8 mouse cellular contexts compared by ENCODE assay signal in the genomic region with DNA sequence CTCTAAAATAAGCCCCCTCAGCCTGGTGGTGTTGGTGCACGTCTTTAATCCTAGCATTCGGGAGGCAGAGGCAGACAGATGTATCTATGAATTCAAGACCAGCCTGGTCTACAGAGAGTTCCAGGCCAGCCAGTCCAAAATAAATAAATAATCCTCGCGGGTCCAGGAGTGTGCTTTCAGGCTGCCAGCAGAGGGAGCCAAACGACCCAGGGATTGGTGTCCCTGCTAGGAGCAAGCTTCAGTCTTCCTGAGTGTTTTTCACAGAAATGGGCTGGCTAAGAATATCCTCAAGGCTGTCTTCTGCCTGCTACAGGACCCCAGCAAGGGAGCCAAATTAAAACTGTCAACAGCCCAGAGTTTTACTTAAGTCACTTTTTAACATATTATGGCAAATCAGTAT. TPM values are rescaled to one million over a fixed set of nuclear protein-coding genes. Genes with fewer than 3 reads are reported as not detected.
DNase-seq lines count a peak whose midpoint lies in the region; ATAC-seq and TF ChIP-seq lines count a peak whose summit lies in the region.

No protein-coding gene starts in this region.

- no peak overlapping the region for H3K4me3 ChIP-seq in layer of hippocampus, adult 2 months
- H3K4me3 ChIP-seq in forebrain, embryonic 14.5 days (ENCODE audit: low read depth, low read length): no peak overlapping the region
- H3K4me3 ChIP-seq in megakaryocyte, embryonic 14.5 days (replicated peaks): peak overlapping the region; percentile 66

- H3K9me3 ChIP-seq in forebrain, embryonic 14.5 days (replicated peaks; ENCODE audit: control insufficient read depth, low read length): no peaks in the 10 kb centered on the region
- H3K9me3 ChIP-seq in megakaryocyte, embryonic 14.5 days: no peaks in the 10 kb centered on the region

- H3K9ac ChIP-seq in forebrain, embryonic 14.5 days (ENCODE audit: low read length): no peak overlapping the region

- no peaks in the 10 kb centered on the region for H3K27me3 ChIP-seq in forebrain, embryonic 14.5 days (replicated peaks; ENCODE audit: control insufficient read depth, insufficient read depth, low read length)
- H3K27me3 ChIP-seq in megakaryocyte, embryonic 14.5 days (replicated peaks): no peaks in the 10 kb centered on the region

- intact Hi-C loops in left cerebral cortex, postnatal 10 days (cut with DNase I): loop anchor here (1.0 to 5.0 kb wide), 3 partner anchors 23 to 104 kb away; a partner anchor contains a TSS

- peak; percentile 98 for TF ChIP-seq CTCF in layer of hippocampus, adult 2 months (conservative IDR thresholded peaks at IDR 0.05)

- peak overlapping the region; percentile 33; the same call in 1 of the 2 replicates for H3K27ac ChIP-seq in layer of hippocampus, adult 2 months
- H3K27ac ChIP-seq in forebrain, embryonic 14.5 days (ENCODE audit: low read depth, low read length): no peak overlapping the region

- 0 out of 2 replicates have a peak, but pooled peaks have one; percentile 36 for ATAC-seq in forebrain, embryonic 14.5 days
- ATAC-seq in hematopoietic stem cell, adult 5-6 weeks (replicated peaks in 1 of 2; ENCODE audit: insufficient read depth in 1 of 2, low FRiP score in 2 of 2, low TSS enrichment in 1 of 2, low read depth in 1 of 2, poor library complexity in 2 of 2, severe bottlenecking in 2 of 2): peak; percentile 54 to 68

- peaks cover 3% of the 10 kb centered on the region; the same call in 1 of the 2 replicates for H3K4me1 ChIP-seq in forebrain, embryonic 14.5 days (ENCODE audit: control insufficient read depth, insufficient read depth, low read length)
- peaks cover 76% of the 10 kb centered on the region for H3K4me1 ChIP-seq in megakaryocyte, embryonic 14.5 days

- WGBS in forebrain, embryonic 14.5 days: 31% methylated on average over 5 of the region's 5 CpGs

- peaks cover 33% of the 10 kb centered on the region for H3K36me3 ChIP-seq in forebrain, embryonic 14.5 days (ENCODE audit: control insufficient read depth, insufficient read depth, low read length)
- H3K36me3 ChIP-seq in megakaryocyte, embryonic 14.5 days (replicated peaks; ENCODE audit: low read length): peaks cover 85% of the 10 kb centered on the region

- DNase-seq in layer of hippocampus, adult 2 months (ENCODE audit: low spot score in 2 of 2): peak; percentile 74 to 80
- no peak for DNase-seq in layer of hippocampus, adult 9-10 months (ENCODE audit: low spot score)
- DNase-seq in c-Kit-positive CD71-positive TER-119-negative erythroid progenitor cells, embryonic 14.5 days (ENCODE audit: low read depth): peak; percentile 81
- DNase-seq in forebrain, embryonic 14.5 days (ENCODE audit: low spot score): peak; percentile 89
- DNase-seq in left cerebral cortex, postnatal 10 days (ENCODE audit: extremely low spot score in 1 of 2, low spot score in 2 of 2): peak; percentile 63 to 89
- peak; percentile 59 for DNase-seq in spleen, adult 12 weeks (ENCODE audit: low spot score)

- no peak overlapping the region for H3K4me2 ChIP-seq in forebrain, embryonic 14.5 days (ENCODE audit: low read length)

RNA-seq across cellular contexts. Expression of a gene that starts 11.6 kb away (rescaled TPM):
- 1 to 10 TPM; 5.4 to 5.7 TPM for total RNA-seq in layer of hippocampus, adult 2 months (2021)
- 3.1 and 4.7 TPM in 2 replicates for polyA plus RNA-seq in forebrain, embryonic 14.5 days (2014; fragmentation: Nextera tagmentation; extraction: Ambion mirVana)
- total RNA-seq in hematopoietic stem cell, adult 5-6 weeks (2017): 103 and 121 TPM in 2 replicates
- total RNA-seq in left cerebral cortex, postnatal 10 days (2021): 1 to 10 TPM; 2.4 to 2.6 TPM
- polyA plus RNA-seq in megakaryocyte, embryonic 14.5 days (2012; ENCODE audit: insufficient read depth, low replicate concordance): 78.9 and 91.5 TPM in 2 replicates

RNA-seq across cellular contexts. Expression of a gene that starts 13.8 kb away (rescaled TPM):
- 10 to 100 TPM; 23.1 to 23.9 TPM for total RNA-seq in layer of hippocampus, adult 2 months (2021)
- 17.1 and 20.5 TPM in 2 replicates for polyA plus RNA-seq in forebrain, embryonic 14.5 days (2014; fragmentation: Nextera tagmentation; extraction: Ambion mirVana)
- 19.3 and 40.1 TPM in 2 replicates for total RNA-seq in hematopoietic stem cell, adult 5-6 weeks (2017)
- 10 to 100 TPM; 16.4 to 17.7 TPM for total RNA-seq in left cerebral cortex, postnatal 10 days (2021)
- 1.0 and 1.2 TPM in 2 replicates for polyA plus RNA-seq in megakaryocyte, embryonic 14.5 days (2012; ENCODE audit: insufficient read depth, low replicate concordance)

RNA-seq across cellular contexts. Expression of a gene that starts 19.2 kb away (rescaled TPM):
- total RNA-seq in layer of hippocampus, adult 2 months (2021): 1 to 10 TPM; 1.1 to 1.7 TPM
- 0.56 and 0.83 TPM in 2 replicates for polyA plus RNA-seq in forebrain, embryonic 14.5 days (2014; fragmentation: Nextera tagmentation; extraction: Ambion mirVana)
- total RNA-seq in hematopoietic stem cell, adult 5-6 weeks (2017): 2.2 and 2.3 TPM in 2 replicates
- under 1 TPM; 0.30 to 0.39 TPM for total RNA-seq in left cerebral cortex, postnatal 10 days (2021)
- polyA plus RNA-seq in megakaryocyte, embryonic 14.5 days (2012; ENCODE audit: insufficient read depth, low replicate concordance): 2.7 TPM in 1 of 2 replicates, not detected in the other

RNA-seq across cellular contexts. Expression of a gene that starts 22.0 kb away (rescaled TPM):
- 10 to 100 TPM in 1 of 2 experiments, 1 to 10 TPM in 1; 9.7 to 10.8 TPM for total RNA-seq in layer of hippocampus, adult 2 months (2021)
- polyA plus RNA-seq in forebrain, embryonic 14.5 days (2014; fragmentation: Nextera tagmentation; extraction: Ambion mirVana): 14.2 and 16.2 TPM in 2 replicates
- total RNA-seq in hematopoietic stem cell, adult 5-6 weeks (2017): 49.9 and 50.4 TPM in 2 replicates
- 1 to 10 TPM; 4.3 to 5.1 TPM for total RNA-seq in left cerebral cortex, postnatal 10 days (2021)
- 270 and 880 TPM in 2 replicates for polyA plus RNA-seq in megakaryocyte, embryonic 14.5 days (2012; ENCODE audit: insufficient read depth, low replicate concordance)

RNA-seq across cellular contexts. Expression of a gene that starts 28.2 kb away (rescaled TPM):
- 100 to 1,000 TPM; 532 to 547 TPM for total RNA-seq in layer of hippocampus, adult 2 months (2021)
- polyA plus RNA-seq in forebrain, embryonic 14.5 days (2014; fragmentation: Nextera tagmentation; extraction: Ambion mirVana): 25.1 and 40.8 TPM in 2 replicates
- total RNA-seq in hematopoietic stem cell, adult 5-6 weeks (2017): 0.25 and 0.38 TPM in 2 replicates
- total RNA-seq in left cerebral cortex, postnatal 10 days (2021): 100 to 1,000 TPM; 434 to 435 TPM
- polyA plus RNA-seq in megakaryocyte, embryonic 14.5 days (2012; ENCODE audit: insufficient read depth, low replicate concordance): not detected in 2 replicates

Comparison
In these comparisons a context has a peak if more than half of its experiments do, and no peak if none do; other contexts are left out.
1. RNA of a gene that starts 11.6 kb away (total RNA-seq): 103 to 121 TPM in hematopoietic stem cell, adult 5-6 weeks; 5.4 to 5.7 TPM in layer of hippocampus, adult 2 months and 2.4 to 2.6 TPM in left cerebral cortex, postnatal 10 days; every median in the first group is over 10 times any median in the second.